Mouse (Mus musculus) cerebellum, adult 2 months (tissue): ENCODE measurements around the gene Ank3. TPM values are rescaled to one million over a fixed set of nuclear protein-coding genes. Genes with fewer than 3 reads are reported as not detected.
A peak's percentile ranks its signal among the peaks of the same experiment; 100 is the strongest.

ENCODE experiments used
- DNase-seq, 2 experiments: peaks; one replicate each; pipeline ENCODE4 v3.0.0; 2021
- H3K27ac ChIP-seq: fragments of 200-500 bp; 2 replicates; pipeline ENCODE4 v1.5.1; 2012; ENCODE audit warnings: low read length, control low read depth, inconsistent platforms; ENCODE audit not compliant: insufficient read depth
- H3K27me3 ChIP-seq: fragments of 200-500 bp; 2 replicates; pipeline ENCODE4 v1.6.1; 2012; ENCODE audit warnings: inconsistent platforms, mild to moderate bottlenecking, low read length, moderate library complexity; ENCODE audit not compliant: control insufficient read depth, insufficient read depth
- H3K4me1 ChIP-seq: fragments of 200-500 bp; 2 replicates; pipeline ENCODE4 v1.6.1; 2011; ENCODE audit warnings: low read length; ENCODE audit not compliant: control insufficient read depth, insufficient read depth
- H3K4me3 ChIP-seq: fragments of 200-500 bp; replicated peaks from 2 replicates; pipeline ENCODE3; 2011; ENCODE audit warnings: mild to moderate bottlenecking, low read depth, low read length, control low read depth; ENCODE audit not compliant: insufficient read depth
- CTCF ChIP-seq: fragments of 200-500 bp; IDR thresholded peaks from 2 replicates; pipeline ENCODE4 v1.5.1; 2011; ENCODE audit warnings: low read depth, mild to moderate bottlenecking, control low read depth, low read length, moderate library complexity, borderline replicate concordance; ENCODE audit not compliant: insufficient read depth
- POLR2A ChIP-seq: fragments of 200-500 bp; IDR thresholded peaks from 2 replicates; pipeline ENCODE4 v1.6.1; 2011; ENCODE audit warnings: low read length, control low read depth, borderline replicate concordance; ENCODE audit not compliant: insufficient read depth
- WGBS: fragments of 180-500 bp; shearing (Covaris S2); methylation state at CpG from one replicate; pipeline ENCODE4 v1.1.7; 2018; 5-methylcytosine and 5-hydroxymethylcytosine counted together
- polyA plus RNA-seq: library from polyadenylated mRNA; depleted of rRNA; stranded (reverse); fragments of >200 nt; gene quantifications from 2 replicates; pipeline ENCODE4 v1.2.3, GENCODE M21; 2012

The Ank3 gene
- polyA plus RNA-seq, 1 experiment: 239 TPM

- Histone ChIP-seq H3K27ac (no peak overlapping the region), H3K4me1 (peaks cover 3% of the 10 kb centered on the region; the same call in 1 of the 2 replicates), H3K4me3 (no peak overlapping the region), H3K27me3 (no peaks in the 10 kb centered on the region)
- 16% methylated on average over 13 of the region's 13 CpGs for WGBS
- TF ChIP-seq CTCF (peak; percentile 46), POLR2A (no peak)
- DNase-seq: peak; percentile 37 to 63
Observed at GRCm38 (mm10) chr10:69654866-69655633, 256.5 kb downstream of the Ank3 start.

- DNase-seq: peak; percentile 65 to 68
- WGBS: 10% methylated on average over 3 of the region's 3 CpGs
- no peak overlapping the region for H3K4me3 ChIP-seq
- H3K27me3 ChIP-seq: no peaks in the 10 kb centered on the region
- peaks cover 3% of the 10 kb centered on the region; the same call in 1 of the 2 replicates for H3K4me1 ChIP-seq
- no peak for TF ChIP-seq POLR2A
- peak; percentile 79 for TF ChIP-seq CTCF
- H3K27ac ChIP-seq: no peak overlapping the region
Observed at GRCm38 (mm10) chr10:69656321-69656720, 257.7 kb downstream of the Ank3 start.

DNA sequence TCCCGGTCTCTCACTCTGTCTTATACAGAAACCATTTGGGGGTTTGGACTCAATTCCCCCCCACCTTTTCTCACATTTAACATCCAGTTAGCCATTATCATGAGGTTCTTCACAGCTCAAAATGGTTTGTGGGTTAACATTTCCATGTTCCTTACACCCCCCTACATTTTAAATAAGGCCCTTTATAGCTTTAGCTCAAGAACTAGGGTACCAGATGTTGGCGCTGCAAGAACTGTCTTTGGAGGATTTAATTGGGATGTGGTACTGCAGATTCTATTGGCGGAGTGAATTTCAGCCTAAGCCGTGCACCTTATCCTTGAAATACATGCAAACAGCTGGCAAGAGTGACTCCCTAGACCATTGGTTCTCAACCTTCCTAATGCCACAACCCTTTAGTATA lies 261.2 kb downstream of the Ank3 start:
- no peak overlapping the region for H3K27ac ChIP-seq
- H3K4me1 ChIP-seq: no peaks in the 10 kb centered on the region
- TF ChIP-seq CTCF: no peak
- TF ChIP-seq POLR2A: no peak
- no peak for DNase-seq
- H3K4me3 ChIP-seq: no peak overlapping the region
- 93% methylated on average over 4 of the region's 4 CpGs for WGBS
- H3K27me3 ChIP-seq: no peaks in the 10 kb centered on the region

- 3% methylated on average over 7 of the region's 7 CpGs for WGBS
- Histone ChIP-seq H3K4me1 (no peaks in the 10 kb centered on the region), H3K4me3 (no peak overlapping the region), H3K27me3 (no peaks in the 10 kb centered on the region), H3K27ac (no peak overlapping the region)
- peak; percentile 83 to 90 for DNase-seq
- TF ChIP-seq POLR2A (no peak), CTCF (peak; percentile 88)
Observed at GRCm38 (mm10) chr10:69662338-69662737, 263.8 kb downstream of the Ank3 start.

- Histone ChIP-seq H3K27ac (no peak overlapping the region), H3K27me3 (no peaks in the 10 kb centered on the region), H3K4me3 (no peak overlapping the region), H3K4me1 (no peaks in the 10 kb centered on the region)
- WGBS: 67% methylated on average over 4 of the region's 4 CpGs
- TF ChIP-seq CTCF: no peak
- TF ChIP-seq POLR2A: no peak
- no peak for DNase-seq
Observed at GRCm38 (mm10) chr10:69667482-69667881, 268.9 kb downstream of the Ank3 start.

- Histone ChIP-seq H3K4me1 (no peaks in the 10 kb centered on the region), H3K4me3 (no peak overlapping the region), H3K27me3 (no peaks in the 10 kb centered on the region), H3K27ac (no peak overlapping the region)
- no peak for DNase-seq
- 78% methylated on average over 1 of the region's 1 CpGs for WGBS
- no peak for TF ChIP-seq POLR2A
Observed at GRCm38 (mm10) chr10:69670496-69670895, 271.9 kb downstream of the Ank3 start.

DNA sequence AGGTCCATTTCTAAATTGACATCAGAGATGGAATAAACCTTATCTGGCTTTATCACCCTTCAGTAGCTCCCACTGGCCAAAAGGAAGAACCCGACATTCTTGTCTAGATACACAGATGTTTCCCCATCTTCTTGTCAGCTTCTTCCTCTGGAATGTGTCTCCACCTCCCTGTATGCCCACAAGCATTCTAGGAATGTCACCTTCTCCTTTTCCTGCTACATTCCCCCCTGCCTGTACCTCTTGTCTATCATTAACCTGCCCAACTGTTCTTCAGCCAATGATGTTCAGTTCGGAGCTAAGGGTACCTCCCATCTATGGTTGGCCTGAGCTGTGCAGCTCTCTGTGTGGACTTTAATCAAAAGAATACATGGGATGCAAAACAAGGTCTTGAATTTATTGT lies 272.4 kb downstream of the Ank3 start:
- no peak for DNase-seq
- 85% methylated on average over 2 of the region's 2 CpGs for WGBS

GRCm38 (mm10) chr10:69671505-69671904 lies 272.9 kb downstream of the Ank3 start:
- no peak for DNase-seq
- H3K27me3 ChIP-seq: no peaks in the 10 kb centered on the region
- no peaks in the 10 kb centered on the region for H3K4me1 ChIP-seq
- H3K4me3 ChIP-seq: no peak overlapping the region
- 89% methylated on average over 3 of the region's 3 CpGs for WGBS
- no peak for TF ChIP-seq POLR2A
- TF ChIP-seq CTCF: no peak
- H3K27ac ChIP-seq: no peak overlapping the region

More for the DNA sequence above, 272.4 kb downstream of the Ank3 start:
- TF ChIP-seq CTCF: no peak
- no peak for TF ChIP-seq POLR2A
- H3K27me3 ChIP-seq: no peaks in the 10 kb centered on the region
- no peak overlapping the region for H3K4me3 ChIP-seq
- no peaks in the 10 kb centered on the region for H3K4me1 ChIP-seq
- H3K27ac ChIP-seq: no peak overlapping the region
